Mouse (Mus musculus): ENCODE data around the gene Kcna10. TPM values are rescaled to one million over a fixed set of nuclear protein-coding genes. Genes with fewer than 3 reads are reported as not detected.

Gene Kcna10
- polyA plus RNA-seq, 1 experiment: not detected

DNA sequence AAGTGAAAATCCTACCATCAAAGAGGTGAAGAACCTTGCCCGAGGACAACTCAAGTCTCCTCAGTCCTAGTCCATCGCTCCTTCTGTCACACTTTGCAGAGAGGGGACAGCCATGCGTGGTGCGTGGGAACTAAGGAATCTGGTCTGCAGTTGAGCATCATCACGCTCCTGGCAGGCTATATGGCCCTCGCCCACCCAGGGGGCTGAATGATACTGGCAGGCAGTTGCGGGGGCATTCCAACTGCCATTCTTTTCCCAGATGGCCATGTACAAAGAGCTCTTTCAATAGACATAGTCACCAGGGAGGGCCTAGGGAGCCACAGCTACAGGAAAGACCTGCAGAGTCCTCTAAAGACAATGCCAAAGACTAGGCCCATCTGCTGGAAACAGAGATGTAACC lies 24.0 kb upstream of the Kcna10 start:
- no peaks in the 10 kb centered on the region for H3K36me3 ChIP-seq (ENCODE audit: control insufficient read depth, insufficient read depth, low read length)
- WGBS: 90% methylated on average over 7 of the region's 7 CpGs
- TF ChIP-seq CTCF (IDR thresholded peaks at IDR 0.05; ENCODE audit: extremely low read depth, insufficient read length, insufficient replicate concordance, low read depth, low read length): no peak
- TF ChIP-seq POLR2A (IDR thresholded peaks at IDR 0.05; ENCODE audit: low read depth, low read length): no peak

DNA sequence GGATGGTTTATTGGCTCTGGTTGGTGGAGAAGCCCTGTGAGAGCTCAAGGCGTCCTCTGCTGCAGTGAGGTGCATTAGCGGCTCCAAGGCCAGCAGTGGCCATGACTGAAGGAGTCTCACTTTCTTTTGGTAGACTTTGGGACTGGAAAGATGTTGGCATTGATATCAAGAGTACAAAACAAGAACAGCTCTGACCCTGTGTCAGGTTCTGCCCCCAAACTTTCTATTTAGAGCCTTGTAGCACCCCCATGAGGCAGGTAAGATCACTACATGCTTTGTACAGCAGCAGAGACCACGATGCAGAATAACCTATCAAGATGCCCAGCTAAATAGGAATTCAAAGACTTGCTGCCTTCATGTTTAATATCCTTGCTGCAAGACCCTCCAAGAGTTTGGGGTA lies 23.4 kb upstream of the Kcna10 start:
- peaks cover 4% of the 10 kb centered on the region; the same call in 1 of the 2 replicates for H3K27me3 ChIP-seq (ENCODE audit: control insufficient read depth, insufficient read depth, low read length)
- WGBS: 66% methylated on average over 3 of the region's 3 CpGs
- no peaks in the 10 kb centered on the region for H3K4me1 ChIP-seq (ENCODE audit: control insufficient read depth, insufficient read depth, insufficient read length, low read length)
- no peak overlapping the region for H3K27ac ChIP-seq (ENCODE audit: insufficient read depth, low read depth, low read length)
- H3K36me3 ChIP-seq (ENCODE audit: control insufficient read depth, insufficient read depth, low read length): no peaks in the 10 kb centered on the region
- TF ChIP-seq CTCF (IDR thresholded peaks at IDR 0.05; ENCODE audit: extremely low read depth, insufficient read length, insufficient replicate concordance, low read depth, low read length) (no peak), POLR2A (IDR thresholded peaks at IDR 0.05; ENCODE audit: low read depth, low read length) (no peak)
- H3K4me3 ChIP-seq (ENCODE audit: low read depth, low read length): no peak overlapping the region

More for the DNA sequence above, 24.0 kb upstream of the Kcna10 start:
- peaks cover 4% of the 10 kb centered on the region; the same call in 1 of the 2 replicates for H3K27me3 ChIP-seq (ENCODE audit: control insufficient read depth, insufficient read depth, low read length)
- H3K27ac ChIP-seq (ENCODE audit: insufficient read depth, low read depth, low read length): no peak overlapping the region
- H3K4me3 ChIP-seq (ENCODE audit: low read depth, low read length): no peak overlapping the region
- H3K4me1 ChIP-seq (ENCODE audit: control insufficient read depth, insufficient read depth, insufficient read length, low read length): no peaks in the 10 kb centered on the region

DNA sequence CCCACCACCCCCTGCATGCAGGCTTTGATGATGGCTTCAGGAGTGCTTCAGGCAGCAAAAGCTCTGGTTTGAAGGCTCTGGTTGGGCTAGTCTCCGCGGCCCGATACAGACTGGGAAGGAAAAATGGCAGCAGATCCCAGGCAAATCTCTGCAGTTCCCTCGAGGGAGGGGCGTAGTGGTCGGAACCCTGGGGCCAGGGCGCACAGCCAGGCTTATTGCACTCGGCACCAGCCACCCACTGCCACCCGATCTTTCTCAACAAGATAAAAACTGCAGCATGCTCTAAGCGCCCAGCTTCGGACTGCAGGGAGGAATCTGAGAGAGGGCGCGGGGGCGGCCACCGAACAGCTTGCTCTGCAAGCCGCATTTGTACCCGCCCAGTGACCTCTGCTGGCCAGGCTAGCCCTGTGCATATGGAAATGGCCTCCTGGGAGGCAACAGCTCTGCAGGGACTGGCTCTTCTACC lies 23.0 kb upstream of the Kcna10 start:
- Histone ChIP-seq H3K27me3 (ENCODE audit: control insufficient read depth, insufficient read depth, low read length) (peaks cover 4% of the 10 kb centered on the region; the same call in 1 of the 2 replicates), H3K27ac (ENCODE audit: insufficient read depth, low read depth, low read length) (no peak overlapping the region), H3K36me3 (ENCODE audit: control insufficient read depth, insufficient read depth, low read length) (no peaks in the 10 kb centered on the region), H3K4me3 (ENCODE audit: low read depth, low read length) (no peak overlapping the region), H3K4me1 (ENCODE audit: control insufficient read depth, insufficient read depth, insufficient read length, low read length) (no peaks in the 10 kb centered on the region)
- WGBS: 8% methylated on average over 17 of the region's 17 CpGs
- TF ChIP-seq CTCF (IDR thresholded peaks at IDR 0.05; ENCODE audit: extremely low read depth, insufficient read length, insufficient replicate concordance, low read depth, low read length): no peak
- TF ChIP-seq POLR2A (IDR thresholded peaks at IDR 0.05; ENCODE audit: low read depth, low read length): no peak

DNA sequence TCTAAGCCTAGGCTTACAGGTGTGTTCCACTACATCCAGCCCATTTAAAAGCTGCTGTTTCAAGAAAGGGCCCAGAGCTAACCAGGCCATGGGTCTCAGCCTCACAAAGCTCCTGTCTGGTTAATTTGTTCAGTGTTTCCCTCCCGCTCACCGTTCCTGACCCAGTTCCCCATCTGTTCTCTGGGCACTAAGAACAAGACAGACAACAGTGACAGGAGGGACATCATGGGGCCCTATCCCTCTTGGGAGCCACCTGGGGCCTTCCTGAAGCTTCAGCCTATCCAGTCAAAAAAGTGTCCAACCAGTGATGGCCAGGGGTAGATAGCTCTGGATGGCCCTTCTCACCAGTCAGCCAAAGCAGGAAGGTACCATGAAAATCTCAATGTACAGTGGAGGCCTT lies 20.1 kb upstream of the Kcna10 start:
- H3K36me3 ChIP-seq (ENCODE audit: control insufficient read depth, insufficient read depth, low read length): no peaks in the 10 kb centered on the region
- no peak overlapping the region for H3K4me3 ChIP-seq (ENCODE audit: low read depth, low read length)
- H3K4me1 ChIP-seq (ENCODE audit: control insufficient read depth, insufficient read depth, insufficient read length, low read length): no peaks in the 10 kb centered on the region
- no peak overlapping the region for H3K27ac ChIP-seq (ENCODE audit: insufficient read depth, low read depth, low read length)
- TF ChIP-seq POLR2A (IDR thresholded peaks at IDR 0.05; ENCODE audit: low read depth, low read length) (no peak), CTCF (IDR thresholded peaks at IDR 0.05; ENCODE audit: extremely low read depth, insufficient read length, insufficient replicate concordance, low read depth, low read length) (no peak)
- H3K27me3 ChIP-seq (ENCODE audit: control insufficient read depth, insufficient read depth, low read length): peaks cover 4% of the 10 kb centered on the region; the same call in 1 of the 2 replicates
- WGBS: 96% methylated on average over 2 of the region's 2 CpGs

DNA sequence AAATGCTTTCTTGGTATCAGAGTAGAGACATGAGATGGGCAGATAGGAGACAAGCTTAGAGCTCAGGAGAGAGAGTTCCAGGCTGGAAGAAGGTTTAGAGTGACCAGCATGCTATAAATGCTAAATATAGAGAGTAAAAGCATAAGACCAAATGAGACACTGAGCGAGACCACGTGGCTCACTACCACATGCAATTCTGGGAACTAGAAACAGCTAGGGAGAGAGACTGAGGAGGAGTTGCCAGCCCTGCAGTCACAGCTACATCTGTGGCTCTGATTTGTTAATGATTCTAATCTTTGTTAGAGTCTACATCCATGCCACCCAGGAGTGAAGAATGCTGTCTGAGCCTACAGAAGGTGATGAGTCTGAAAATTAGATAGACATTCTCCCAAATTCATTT lies 13.3 kb upstream of the Kcna10 start:
- no peaks in the 10 kb centered on the region for H3K36me3 ChIP-seq (ENCODE audit: control insufficient read depth, insufficient read depth, low read length)
- no peak overlapping the region for H3K4me3 ChIP-seq (ENCODE audit: low read depth, low read length)
- H3K4me1 ChIP-seq (ENCODE audit: control insufficient read depth, insufficient read depth, insufficient read length, low read length): no peaks in the 10 kb centered on the region
- H3K27ac ChIP-seq (ENCODE audit: insufficient read depth, low read depth, low read length): no peak overlapping the region
- TF ChIP-seq CTCF (IDR thresholded peaks at IDR 0.05; ENCODE audit: extremely low read depth, insufficient read length, insufficient replicate concordance, low read depth, low read length) (no peak), POLR2A (IDR thresholded peaks at IDR 0.05; ENCODE audit: low read depth, low read length) (no peak)
- WGBS: 79% methylated on average over 2 of the region's 2 CpGs
- no peaks in the 10 kb centered on the region for H3K27me3 ChIP-seq (ENCODE audit: control insufficient read depth, insufficient read depth, low read length)

DNA sequence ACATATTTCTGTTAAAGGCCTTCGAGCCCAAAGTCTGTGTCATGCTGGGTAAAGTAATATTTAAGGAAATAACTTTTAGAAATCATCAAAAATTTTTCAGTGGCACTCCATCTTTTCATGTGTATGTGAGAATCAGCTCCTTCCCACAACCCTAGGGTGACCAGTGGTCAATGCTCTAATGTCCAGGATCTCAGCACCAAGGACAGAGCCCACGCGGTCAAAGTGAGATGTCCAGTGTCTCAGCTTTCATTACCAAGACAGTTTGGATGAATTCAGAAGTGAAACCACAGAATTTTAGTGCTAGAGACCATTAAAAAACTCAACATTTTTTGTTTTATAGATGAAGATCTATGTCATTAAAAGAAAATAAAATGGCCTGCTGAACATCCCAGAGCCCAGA lies 10.9 kb upstream of the Kcna10 start:
- WGBS: 71% methylated on average over 3 of the region's 3 CpGs

DNA sequence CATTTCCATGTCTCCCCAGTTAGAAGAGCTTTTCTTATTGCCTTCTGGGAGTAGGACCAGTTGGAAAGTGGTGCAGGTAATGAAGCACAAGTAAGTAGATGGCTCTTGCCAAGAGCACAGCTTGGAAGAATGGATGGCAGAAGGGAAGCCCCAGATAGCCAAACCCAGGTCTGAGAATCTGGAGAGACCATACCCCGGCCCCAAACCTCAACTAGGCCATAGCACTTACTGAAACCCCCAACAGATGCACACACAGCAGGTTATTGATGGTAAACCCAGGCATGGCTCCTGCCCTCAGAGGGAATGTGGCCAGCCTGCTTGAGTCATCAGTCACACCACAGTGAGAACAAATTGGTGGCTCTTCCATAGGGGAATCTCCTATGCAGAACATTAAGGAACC lies 10.3 kb upstream of the Kcna10 start:
- Histone ChIP-seq H3K4me1 (ENCODE audit: control insufficient read depth, insufficient read depth, insufficient read length, low read length) (no peaks in the 10 kb centered on the region), H3K4me3 (ENCODE audit: low read depth, low read length) (no peak overlapping the region), H3K27ac (ENCODE audit: insufficient read depth, low read depth, low read length) (no peak overlapping the region), H3K36me3 (ENCODE audit: control insufficient read depth, insufficient read depth, low read length) (no peaks in the 10 kb centered on the region), H3K27me3 (ENCODE audit: control insufficient read depth, insufficient read depth, low read length) (no peaks in the 10 kb centered on the region)
- 84% methylated on average over 1 of the region's 1 CpGs for WGBS
- TF ChIP-seq POLR2A (IDR thresholded peaks at IDR 0.05; ENCODE audit: low read depth, low read length) (no peak), CTCF (IDR thresholded peaks at IDR 0.05; ENCODE audit: extremely low read depth, insufficient read length, insufficient replicate concordance, low read depth, low read length) (no peak)

More for the DNA sequence above, 10.9 kb upstream of the Kcna10 start:
- no peaks in the 10 kb centered on the region for H3K27me3 ChIP-seq (ENCODE audit: control insufficient read depth, insufficient read depth, low read length)
- TF ChIP-seq CTCF (IDR thresholded peaks at IDR 0.05; ENCODE audit: extremely low read depth, insufficient read length, insufficient replicate concordance, low read depth, low read length): no peak
- TF ChIP-seq POLR2A (IDR thresholded peaks at IDR 0.05; ENCODE audit: low read depth, low read length): no peak
- no peaks in the 10 kb centered on the region for H3K4me1 ChIP-seq (ENCODE audit: control insufficient read depth, insufficient read depth, insufficient read length, low read length)
- no peaks in the 10 kb centered on the region for H3K36me3 ChIP-seq (ENCODE audit: control insufficient read depth, insufficient read depth, low read length)
- no peak overlapping the region for H3K4me3 ChIP-seq (ENCODE audit: low read depth, low read length)
- H3K27ac ChIP-seq (ENCODE audit: insufficient read depth, low read depth, low read length): no peak overlapping the region

All from small intestine, adult 2 months (tissue).